Mouse (Mus musculus): ENCODE measurements around the gene Klf12. TPM values are rescaled to one million over a fixed set of nuclear protein-coding genes. Genes with fewer than 3 reads are reported as not detected.

Klf12 gene
- polyA plus RNA-seq, 1 experiment from 2014 or later, result 4.1 TPM

- ATAC-seq (ENCODE audit: low read depth) (no peak), DNase-seq (no peak)
- 31% methylated on average over 3 of the region's 3 CpGs for WGBS (ENCODE audit: insufficient replicate concordance)
- H3K27ac ChIP-seq, result no peak overlapping the region
- H3K4me3 ChIP-seq (replicated peaks), result no peak overlapping the region
- no peak overlapping the region for H3K4me2 ChIP-seq
- H3K4me1 ChIP-seq (replicated peaks), result peaks cover 4% of the 10 kb centered on the region
- no peaks in the 10 kb centered on the region for H3K9me3 ChIP-seq (replicated peaks)
- no peaks in the 10 kb centered on the region for H3K36me3 ChIP-seq
- H3K27me3 ChIP-seq, result no peaks in the 10 kb centered on the region
- H3K9ac ChIP-seq, result no peak overlapping the region
These were observed 48.7 kb downstream of the Klf12 start for GRCm38 (mm10) chr14:100235746-100236145.

- H3K4me2 ChIP-seq, result no peak overlapping the region
- H3K4me3 ChIP-seq (replicated peaks), result no peak overlapping the region
- H3K27me3 ChIP-seq, result no peaks in the 10 kb centered on the region
- ATAC-seq (ENCODE audit: low read depth) (peak; percentile 63), DNase-seq (no peak)
- peaks cover 2% of the 10 kb centered on the region; the same call in 1 of the 2 replicates for H3K4me1 ChIP-seq (replicated peaks)
- no peaks in the 10 kb centered on the region for H3K9me3 ChIP-seq (replicated peaks)
- H3K9ac ChIP-seq, result no peak overlapping the region
- no peaks in the 10 kb centered on the region for H3K36me3 ChIP-seq
- H3K27ac ChIP-seq, result no peak overlapping the region; the same call in 1 of the 2 replicates
- 58% methylated on average over 1 of the region's 1 CpGs for WGBS (ENCODE audit: insufficient replicate concordance)
These were observed 53.1 kb downstream of the Klf12 start for GRCm38 (mm10) chr14:100231384-100231783.

- Histone ChIP-seq H3K4me2 (no peak overlapping the region), H3K36me3 (no peaks in the 10 kb centered on the region), H3K4me3 (replicated peaks) (no peak overlapping the region), H3K27me3 (no peaks in the 10 kb centered on the region), H3K9ac (no peak overlapping the region), H3K4me1 (replicated peaks) (peaks cover 11% of the 10 kb centered on the region), H3K9me3 (replicated peaks) (no peaks in the 10 kb centered on the region), H3K27ac (peak overlapping the region; percentile 36; the same call in 1 of the 2 replicates)
- 67% methylated on average over 6 of the region's 6 CpGs for WGBS (ENCODE audit: insufficient replicate concordance)
- no peak for DNase-seq
- 0 out of 2 replicates have a peak, but pooled peaks have one; percentile 34 for ATAC-seq (ENCODE audit: low read depth)
These were observed 56.4 kb downstream of the Klf12 start for GRCm38 (mm10) chr14:100228120-100228519.

DNA sequence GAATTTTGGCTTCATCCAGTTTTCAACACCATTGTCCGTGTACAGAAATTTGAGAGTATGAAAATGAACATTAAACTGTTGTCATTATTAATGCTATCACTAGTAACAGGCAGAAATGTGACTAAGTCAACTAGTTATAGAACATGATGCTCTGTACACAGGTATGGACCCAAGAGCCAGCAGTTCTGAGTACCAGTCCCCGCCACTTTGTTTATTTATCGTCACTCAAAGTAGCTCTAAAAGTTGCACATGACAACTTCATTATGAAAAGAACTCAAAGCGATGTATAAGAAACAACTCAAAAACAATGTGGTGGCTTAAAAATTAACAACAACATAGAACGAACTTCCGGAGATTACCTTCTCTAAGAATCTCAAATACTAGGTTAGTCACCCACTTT lies 56.8 kb downstream of the Klf12 start:
- 68% methylated on average over 6 of the region's 6 CpGs for WGBS (ENCODE audit: insufficient replicate concordance)
- Histone ChIP-seq H3K4me3 (replicated peaks) (no peak overlapping the region), H3K9me3 (replicated peaks) (no peaks in the 10 kb centered on the region), H3K4me1 (replicated peaks) (peaks cover 11% of the 10 kb centered on the region), H3K27ac (no peak overlapping the region), H3K9ac (no peak overlapping the region), H3K36me3 (no peaks in the 10 kb centered on the region), H3K4me2 (no peak overlapping the region), H3K27me3 (no peaks in the 10 kb centered on the region)
- DNase-seq, result no peak
- ATAC-seq (ENCODE audit: low read depth), result no peak

GRCm38 (mm10) chr14:100224151-100224550 lies 60.3 kb downstream of the Klf12 start:
- no peak overlapping the region for H3K4me2 ChIP-seq
- no peak for ATAC-seq (ENCODE audit: low read depth)
- no peaks in the 10 kb centered on the region for H3K36me3 ChIP-seq
- 27% methylated on average over 4 of the region's 4 CpGs for WGBS (ENCODE audit: insufficient replicate concordance)
- no peaks in the 10 kb centered on the region for H3K9me3 ChIP-seq (replicated peaks)
- DNase-seq, result no peak
- no peak overlapping the region for H3K27ac ChIP-seq
- H3K4me1 ChIP-seq (replicated peaks), result peaks cover 9% of the 10 kb centered on the region
- no peaks in the 10 kb centered on the region for H3K27me3 ChIP-seq
- H3K4me3 ChIP-seq (replicated peaks), result no peak overlapping the region
- no peak overlapping the region for H3K9ac ChIP-seq

GRCm38 (mm10) chr14:100222260-100222659 lies 62.2 kb downstream of the Klf12 start:
- no peak overlapping the region for H3K27ac ChIP-seq
- H3K4me3 ChIP-seq (replicated peaks), result no peak overlapping the region
- H3K27me3 ChIP-seq, result no peaks in the 10 kb centered on the region
- H3K4me2 ChIP-seq, result no peak overlapping the region
- no peaks in the 10 kb centered on the region for H3K36me3 ChIP-seq
- 51% methylated on average over 4 of the region's 4 CpGs for WGBS (ENCODE audit: insufficient replicate concordance)
- H3K9ac ChIP-seq, result no peak overlapping the region
- ATAC-seq (ENCODE audit: low read depth) (0 out of 2 replicates have a peak, but pooled peaks have one; percentile 50), DNase-seq (no peak)
- no peaks in the 10 kb centered on the region for H3K9me3 ChIP-seq (replicated peaks)
- H3K4me1 ChIP-seq (replicated peaks), result peaks cover 9% of the 10 kb centered on the region

DNA sequence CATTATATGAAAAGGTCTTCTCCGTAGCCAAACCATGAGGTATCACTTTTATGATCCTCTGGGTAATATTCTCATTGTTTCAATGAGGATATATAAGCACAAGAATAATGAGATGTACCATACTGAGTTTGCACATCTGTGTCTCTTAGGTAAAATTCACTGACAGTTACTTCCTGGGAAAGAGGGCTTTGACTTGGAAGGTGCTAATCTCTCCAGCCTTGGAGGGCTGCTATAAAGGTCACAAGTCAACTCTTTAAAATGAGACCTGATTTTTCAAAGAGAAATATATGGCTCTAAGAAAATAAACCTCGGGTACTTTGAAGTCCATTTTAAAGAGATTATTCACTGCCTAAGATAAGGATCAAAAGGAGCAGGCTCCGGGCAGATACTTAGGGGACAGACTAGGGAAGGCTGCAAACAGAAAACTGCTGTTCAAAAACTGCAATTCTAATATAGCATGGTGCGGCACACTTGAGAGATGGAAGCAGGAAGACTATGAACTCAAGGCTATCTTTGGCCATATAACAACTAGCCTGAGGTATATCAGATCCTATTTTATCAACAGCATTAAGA lies 69.2 kb downstream of the Klf12 start:
- H3K27ac ChIP-seq, result no peak overlapping the region
- no peaks in the 10 kb centered on the region for H3K9me3 ChIP-seq (replicated peaks)
- 46% methylated on average over 4 of the region's 4 CpGs for WGBS (ENCODE audit: insufficient replicate concordance)
- no peak overlapping the region for H3K9ac ChIP-seq
- H3K27me3 ChIP-seq, result no peaks in the 10 kb centered on the region
- H3K4me3 ChIP-seq (replicated peaks), result no peak overlapping the region
- H3K4me2 ChIP-seq, result no peak overlapping the region
- DNase-seq (no peak), ATAC-seq (ENCODE audit: low read depth) (no peak)
- 0 out of 2 replicates have a peak, but pooled peaks cover 6% of the 10 kb centered on the region for H3K4me1 ChIP-seq (replicated peaks)
- no peaks in the 10 kb centered on the region for H3K36me3 ChIP-seq

GRCm38 (mm10) chr14:100213066-100213465 lies 71.4 kb downstream of the Klf12 start:
- H3K4me3 ChIP-seq (replicated peaks), result no peak overlapping the region
- no peak for DNase-seq
- no peaks in the 10 kb centered on the region for H3K27me3 ChIP-seq
- H3K4me2 ChIP-seq, result no peak overlapping the region
- H3K4me1 ChIP-seq (replicated peaks), result 0 out of 2 replicates have a peak, but pooled peaks cover 6% of the 10 kb centered on the region
- no peaks in the 10 kb centered on the region for H3K9me3 ChIP-seq (replicated peaks)
- H3K9ac ChIP-seq, result no peak overlapping the region
- ATAC-seq (ENCODE audit: low read depth), result no peak
- H3K27ac ChIP-seq, result no peak overlapping the region
- no peaks in the 10 kb centered on the region for H3K36me3 ChIP-seq
- WGBS (ENCODE audit: insufficient replicate concordance), result 55% methylated on average over 7 of the region's 7 CpGs

DNA sequence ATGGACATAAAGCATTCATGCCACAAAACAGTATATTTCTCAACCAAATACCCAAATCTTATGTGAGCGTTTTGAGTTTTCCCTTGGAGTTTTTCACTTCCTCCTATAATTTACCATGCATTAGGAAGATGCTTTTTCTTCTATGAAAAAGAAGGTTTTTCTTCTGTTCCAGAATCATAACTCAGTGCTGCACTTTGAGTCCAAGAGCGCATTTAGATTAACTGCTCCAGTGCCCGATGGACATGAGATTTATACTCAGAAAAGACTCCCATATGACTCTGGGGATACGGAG lies 72.7 kb downstream of the Klf12 start:
- H3K36me3 ChIP-seq, result no peaks in the 10 kb centered on the region
- no peaks in the 10 kb centered on the region for H3K27me3 ChIP-seq
- no peak overlapping the region for H3K4me2 ChIP-seq
- DNase-seq (no peak), ATAC-seq (ENCODE audit: low read depth) (no peak)
- no peak overlapping the region for H3K27ac ChIP-seq
- no peak overlapping the region for H3K9ac ChIP-seq
- no peak overlapping the region for H3K4me3 ChIP-seq (replicated peaks)
- H3K9me3 ChIP-seq (replicated peaks), result no peaks in the 10 kb centered on the region
- H3K4me1 ChIP-seq (replicated peaks), result 0 out of 2 replicates have a peak, but pooled peaks cover 6% of the 10 kb centered on the region
- 80% methylated on average over 4 of the region's 4 CpGs for WGBS (ENCODE audit: insufficient replicate concordance)

DNA sequence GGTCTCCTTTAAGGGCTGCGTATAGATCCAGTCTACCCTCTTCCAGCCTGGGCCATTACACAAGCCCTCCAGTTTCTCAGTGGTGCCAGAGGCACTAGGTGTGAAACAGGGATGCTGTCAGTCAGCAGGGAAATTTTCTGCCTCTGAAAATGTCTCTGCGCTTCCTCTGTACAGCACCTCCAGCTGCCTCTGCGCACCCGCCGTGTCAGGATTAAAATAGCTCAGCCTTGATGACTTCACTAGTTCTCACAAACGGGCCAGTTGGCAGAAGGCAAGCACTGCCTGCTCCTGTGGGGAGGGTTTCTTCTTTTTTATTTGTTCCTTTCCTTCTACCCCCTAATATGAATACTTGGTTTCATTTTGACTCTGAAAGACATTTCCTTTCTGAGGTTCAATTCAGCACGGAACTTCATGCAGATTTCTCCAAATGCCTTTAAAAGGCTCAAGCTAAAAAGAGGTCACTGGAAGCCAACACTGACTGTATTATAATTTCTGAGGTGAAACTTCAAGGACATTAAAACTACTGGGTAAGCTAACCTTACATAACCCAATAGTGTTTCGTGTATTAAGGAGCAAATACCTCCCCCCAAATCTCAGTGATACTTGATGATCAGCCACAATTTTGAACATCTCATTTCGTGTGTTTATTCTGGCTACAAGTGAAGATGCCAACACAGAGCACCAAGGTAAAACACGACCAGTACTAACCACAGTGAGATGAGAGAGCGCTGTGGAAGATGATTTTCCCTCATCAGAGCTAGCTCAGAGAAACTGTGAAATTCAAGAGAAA lies 73.2 kb downstream of the Klf12 start:
- no peaks in the 10 kb centered on the region for H3K27me3 ChIP-seq
- H3K9me3 ChIP-seq (replicated peaks), result no peaks in the 10 kb centered on the region
- H3K36me3 ChIP-seq, result no peaks in the 10 kb centered on the region
- WGBS (ENCODE audit: insufficient replicate concordance), result 44% methylated on average over 11 of the region's 11 CpGs
- no peak overlapping the region for H3K4me3 ChIP-seq (replicated peaks)
- no peak overlapping the region for H3K9ac ChIP-seq
- H3K4me2 ChIP-seq, result no peak overlapping the region
- 0 out of 2 replicates have a peak, but pooled peaks cover 6% of the 10 kb centered on the region for H3K4me1 ChIP-seq (replicated peaks)
- DNase-seq (no peak), ATAC-seq (ENCODE audit: low read depth) (no peak)
- no peak overlapping the region for H3K27ac ChIP-seq

DNA sequence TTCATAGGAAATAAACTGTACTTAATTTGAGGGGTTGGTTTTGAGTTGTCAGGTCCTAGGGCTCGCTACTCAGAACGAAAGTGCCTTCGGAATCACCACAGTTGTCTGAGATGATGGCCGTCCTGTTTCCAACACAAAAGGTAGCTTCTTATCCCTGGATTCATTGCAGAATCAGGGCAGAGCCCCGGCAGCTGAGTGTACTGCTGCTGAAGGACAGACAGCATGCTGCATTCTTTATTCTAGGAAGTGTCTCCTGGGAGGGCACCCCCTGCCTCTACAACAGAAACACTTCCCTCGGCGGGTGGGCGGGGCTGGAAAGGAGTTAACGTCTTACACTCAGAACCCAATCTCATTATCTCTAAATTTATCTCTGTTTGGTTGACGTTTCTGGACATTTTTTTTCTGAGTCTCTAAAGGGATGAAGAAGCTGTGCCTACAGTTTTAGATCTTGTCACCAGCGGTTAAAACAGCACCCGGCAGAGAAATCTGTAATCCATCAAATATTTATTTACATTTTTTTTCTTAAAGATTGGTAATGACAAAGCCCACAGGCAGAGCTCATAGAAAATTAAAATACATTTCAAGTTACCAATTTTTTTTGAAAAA lies 74.6 kb downstream of the Klf12 start:
- H3K9me3 ChIP-seq (replicated peaks), result no peaks in the 10 kb centered on the region
- H3K27ac ChIP-seq, result no peak overlapping the region
- H3K9ac ChIP-seq, result no peak overlapping the region
- no peak overlapping the region for H3K4me3 ChIP-seq (replicated peaks)
- 39% methylated on average over 12 of the region's 12 CpGs for WGBS (ENCODE audit: insufficient replicate concordance)
- ATAC-seq (ENCODE audit: low read depth), result no peak
- no peaks in the 10 kb centered on the region for H3K36me3 ChIP-seq
- no peak overlapping the region for H3K4me2 ChIP-seq
- H3K4me1 ChIP-seq (replicated peaks), result 0 out of 2 replicates have a peak, but pooled peaks cover 6% of the 10 kb centered on the region
- DNase-seq, result no peak
- no peaks in the 10 kb centered on the region for H3K27me3 ChIP-seq
